Mouse (Mus musculus) adrenal gland, adult 18-20 months (tissue): ENCODE data around the gene Calm5. TPM values are rescaled to one million over a fixed set of nuclear protein-coding genes. Genes with fewer than 3 reads are reported as not detected.
"Not testable (repeated sequence)": the region's sequence is repeated elsewhere in the genome, so short reads cannot be mapped to it uniquely, and the experiment has no call there.

ENCODE experiments used
- DNase-seq, 2 experiments: peaks; one replicate each; pipeline ENCODE4 v3.0.0; 2021 to 2022; ENCODE audit warnings: low spot score in 2 of 2
- long read RNA-seq, 2 experiments: library from polyadenylated mRNA; stranded (forward); transcript quantifications; one replicate each; pipeline ENCODE4 v2.0.0; 2021
- total RNA-seq, 2 experiments: library from RNA; stranded (reverse); gene quantifications; 1 replicate in 1 of 2; 2 replicates in 1 of 2; pipeline ENCODE4 v1.2.3; 2021

The Calm5 gene
- total RNA-seq: not detected
- long read RNA-seq, experiment 1: 0 reads
- long read RNA-seq, experiment 2: 0 reads

DNA sequence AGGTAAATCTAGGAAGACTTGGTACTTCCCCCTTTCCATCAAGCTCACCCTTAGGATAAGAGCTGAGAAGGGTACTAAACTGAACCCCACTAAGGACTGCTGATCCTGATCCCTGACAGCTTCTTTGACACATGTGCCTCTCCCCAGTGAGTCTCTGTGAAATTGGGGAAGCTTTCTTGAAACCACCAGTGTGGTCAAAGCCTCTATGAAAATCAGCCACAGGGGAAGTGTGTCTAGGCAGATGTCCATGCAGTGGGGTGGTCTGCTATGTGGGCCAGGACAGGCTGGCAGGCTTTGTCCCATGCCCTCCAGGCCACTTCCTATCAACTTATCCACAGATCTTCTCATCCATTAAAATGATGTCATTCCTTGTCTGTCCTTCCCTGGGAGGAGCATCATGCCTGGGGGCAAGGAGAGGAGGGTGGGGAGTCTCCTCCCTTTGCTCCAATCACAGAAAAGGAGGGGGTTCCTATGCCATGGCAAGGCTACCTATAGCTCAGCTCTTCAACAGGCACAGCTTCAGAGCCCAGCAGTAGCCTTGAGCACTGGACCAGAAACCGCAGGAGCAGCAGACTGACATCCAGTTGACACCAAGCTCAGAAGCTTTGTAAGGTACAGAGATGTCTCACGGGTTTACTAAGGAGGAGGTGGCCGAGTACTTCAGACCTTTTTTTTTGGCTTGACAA is at the start of gene Calm5:
Gene Calm5 (plus strand): TSS at position 526 of the 686 bp plus-strand sequence.
- DNase-seq: not testable (repeated sequence)

DNA sequence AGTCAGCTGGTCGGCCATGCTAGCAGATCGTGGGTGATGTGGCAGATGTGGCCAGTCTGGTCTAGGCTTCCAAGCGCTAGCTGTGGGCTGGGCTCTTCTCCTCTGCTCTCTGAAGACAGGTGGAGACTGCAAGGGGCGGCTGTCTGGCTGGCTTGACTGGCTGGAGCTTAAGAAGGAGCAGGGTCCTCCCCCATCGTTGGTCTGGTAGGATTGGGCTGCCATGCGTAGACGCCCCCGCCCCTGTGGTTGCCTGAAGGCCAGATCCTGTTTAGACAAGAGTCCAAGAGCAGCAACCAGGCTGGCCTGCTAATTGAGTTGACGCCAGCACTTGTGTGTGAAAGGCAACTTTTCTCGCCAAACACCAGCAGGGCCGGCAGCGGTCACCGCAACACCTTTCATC is 49.8 kb upstream of the Calm5 start, which contains the start of gene Calml3:
Gene Calml3 (minus strand): TSS at position 131 of the 400 bp plus-strand sequence.
- DNase-seq: no peak

DNA sequence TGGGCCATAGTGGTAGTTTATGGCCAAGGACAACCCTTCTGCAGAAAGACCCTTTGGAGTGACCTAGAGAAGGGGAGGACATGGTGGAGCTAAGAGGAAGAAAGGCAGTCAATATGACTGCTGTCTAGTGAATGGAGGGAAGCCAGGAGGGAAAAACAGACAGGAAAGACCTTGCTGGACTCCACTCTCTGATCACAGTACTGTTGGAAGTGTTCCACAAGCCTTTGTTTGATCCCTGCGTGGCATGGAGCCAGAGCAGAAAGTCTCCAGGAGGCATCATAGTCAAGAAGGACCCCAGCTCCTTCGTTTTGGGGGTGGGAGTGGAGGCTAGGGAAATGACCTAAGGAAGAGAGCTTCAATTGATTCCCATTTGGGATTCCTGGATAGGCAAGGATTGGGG is 48.8 kb upstream of the Calm5 start:
- DNase-seq: no peak

DNA sequence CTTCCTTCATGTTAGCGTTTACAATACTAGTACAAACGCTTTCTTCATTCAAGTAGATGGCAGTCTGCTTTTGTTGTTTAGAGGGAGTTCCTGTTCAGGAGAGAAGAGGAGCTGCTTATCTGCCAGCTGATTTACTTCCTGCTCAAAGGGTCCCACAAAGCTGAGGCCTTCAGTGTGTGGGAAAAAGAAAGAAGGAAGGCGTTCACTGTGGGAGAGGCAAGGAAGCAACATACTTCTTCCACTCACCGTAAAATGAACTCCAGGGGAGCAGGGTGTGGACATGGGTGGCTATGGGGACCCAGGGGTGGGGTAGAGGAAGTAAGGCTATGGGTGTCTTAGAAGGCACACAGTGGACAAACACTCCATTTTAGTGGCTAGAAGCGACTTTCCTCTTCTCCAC is 48.3 kb upstream of the Calm5 start:
- no peak for DNase-seq

DNA sequence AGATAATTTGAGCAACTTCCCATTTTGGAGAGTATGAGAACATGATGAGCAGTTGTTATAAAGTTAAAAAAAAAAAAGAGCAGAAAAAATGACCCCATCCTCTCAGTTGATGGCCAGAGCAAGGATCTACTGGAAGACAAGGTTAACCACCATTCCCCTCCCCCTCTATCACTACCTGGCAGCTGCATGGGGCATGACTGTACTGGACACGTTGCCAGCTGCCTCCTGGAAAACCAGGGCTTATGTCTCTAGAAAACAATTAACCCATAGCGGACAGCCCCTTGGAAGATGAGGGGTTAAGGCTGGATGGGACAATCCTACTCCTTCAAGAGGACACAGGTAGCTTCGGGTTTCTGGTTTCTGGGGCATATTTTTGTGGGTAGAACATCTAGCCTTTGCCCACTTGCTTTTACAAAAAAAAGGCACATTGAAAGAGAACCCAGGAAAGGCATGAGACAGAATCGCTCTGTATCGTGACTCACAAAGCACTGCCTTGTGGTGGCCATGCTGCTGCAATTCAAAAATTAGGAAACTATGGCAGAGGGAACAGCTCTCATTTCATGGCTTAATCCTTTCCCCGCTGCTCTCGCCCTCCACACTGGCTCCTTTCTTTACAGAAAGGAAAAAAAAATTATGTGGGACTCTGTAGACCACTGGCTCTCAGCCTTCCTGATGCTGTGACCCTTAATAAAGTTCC is 46.7 kb upstream of the Calm5 start:
- no peak for DNase-seq

DNA sequence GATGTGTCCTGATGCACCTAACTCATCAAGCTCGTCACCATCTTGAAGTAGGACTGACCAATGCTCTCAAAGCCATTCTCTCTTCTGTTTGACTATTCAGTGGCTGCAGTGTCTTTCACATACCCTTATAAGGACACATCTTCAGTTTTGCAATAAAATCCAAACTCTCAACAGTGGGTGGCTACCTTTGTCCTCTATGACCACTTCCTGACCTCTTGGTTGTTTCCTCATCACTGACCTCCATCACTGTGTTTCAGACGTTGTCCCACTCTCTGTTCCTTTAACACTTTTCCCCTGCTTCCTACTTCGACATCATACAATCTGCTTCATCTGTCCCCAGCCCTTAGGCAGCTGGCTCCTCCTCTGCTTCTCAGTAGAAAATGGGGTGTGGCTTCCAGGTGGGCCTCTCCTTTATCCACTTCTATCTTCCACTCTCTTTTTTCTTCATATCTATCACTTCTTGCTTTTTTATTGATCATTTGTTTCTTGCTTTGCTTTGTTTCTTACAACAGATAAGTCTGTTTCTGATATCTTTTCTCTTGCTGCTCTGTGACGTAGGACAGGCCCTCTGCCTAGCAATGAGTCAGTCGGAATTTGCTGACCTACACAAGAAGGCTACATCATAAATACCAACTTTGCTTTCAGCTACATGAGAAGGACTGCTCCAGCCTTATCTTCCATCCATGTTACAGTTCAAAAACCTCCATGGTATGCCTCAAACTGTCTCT is 35.8 kb upstream of the Calm5 start:
- DNase-seq: no peak

DNA sequence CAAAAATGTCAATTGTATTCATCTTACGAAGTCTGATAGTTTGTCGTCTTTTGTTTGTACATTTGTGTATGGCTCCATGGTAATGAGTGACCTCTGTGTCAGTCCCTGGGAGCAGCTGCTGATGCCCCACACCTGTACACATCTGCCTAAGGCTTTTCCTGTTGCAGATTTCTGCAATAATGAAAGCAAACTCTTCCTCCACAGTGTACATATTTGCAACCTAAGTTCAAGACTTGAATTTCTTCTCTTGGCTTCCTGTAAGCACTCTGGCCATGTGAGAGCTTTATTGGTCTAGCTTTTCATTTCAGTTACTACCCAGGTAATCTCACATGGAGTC is 35.3 kb upstream of the Calm5 start:
- DNase-seq: no peak

DNA sequence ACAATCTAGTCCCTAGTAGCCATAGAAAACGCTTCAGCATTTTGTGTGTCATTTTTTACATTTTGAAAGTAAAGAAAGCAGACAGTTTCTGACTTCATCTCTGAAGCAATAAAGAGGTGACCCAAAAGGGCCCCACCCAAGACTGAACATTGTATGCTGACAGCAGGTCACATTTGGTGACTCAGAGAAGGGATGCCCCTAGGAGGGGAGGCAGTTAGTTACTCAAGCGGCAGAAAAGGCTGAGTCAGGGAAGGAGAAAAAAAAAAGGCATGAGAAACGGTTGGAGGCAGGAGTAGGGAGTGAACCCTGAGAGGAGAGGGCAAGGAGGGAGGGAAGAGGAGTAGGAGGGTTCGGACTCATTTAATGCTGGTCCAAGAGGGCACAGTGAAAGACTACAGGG is 31.9 kb upstream of the Calm5 start:
- DNase-seq: no peak

DNA sequence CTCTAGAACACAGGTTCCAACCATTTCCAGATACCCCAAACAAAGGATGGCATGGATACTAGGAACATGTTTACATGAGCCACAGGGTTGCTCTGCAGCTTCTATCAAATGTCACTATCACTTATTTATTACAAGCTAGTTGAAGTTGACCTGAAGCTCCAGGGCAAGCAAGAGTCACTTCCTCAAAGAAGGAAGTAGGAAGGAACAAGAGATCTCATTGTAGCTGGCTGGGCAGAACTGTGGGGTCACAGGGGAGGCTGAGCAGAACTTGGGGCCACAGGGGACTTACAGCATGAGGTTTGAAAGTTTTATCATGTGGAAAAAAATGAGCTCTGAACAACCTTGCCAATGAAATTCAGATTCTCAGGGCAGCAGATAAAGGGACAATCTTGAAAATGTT is 28.2 kb upstream of the Calm5 start:
- no peak for DNase-seq

DNA sequence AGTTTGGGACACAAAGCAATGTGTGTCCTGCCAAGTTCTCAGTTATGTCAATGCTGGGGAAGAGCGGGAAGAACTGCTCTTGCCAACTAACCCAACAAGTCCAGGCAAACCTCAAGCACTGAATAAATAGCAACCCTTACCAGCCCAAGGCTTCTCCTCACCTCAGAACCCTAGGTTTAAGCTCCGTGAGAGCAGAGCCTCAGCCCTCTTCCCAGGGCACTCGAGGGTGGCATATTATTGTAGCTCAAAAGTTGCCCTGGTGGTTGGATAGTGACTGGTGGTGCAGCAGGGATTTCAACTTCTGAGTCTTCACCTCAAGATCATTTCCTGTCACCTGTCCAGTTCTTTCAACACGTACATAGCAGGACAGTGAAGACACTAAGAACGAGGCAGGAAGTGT is 22.4 kb upstream of the Calm5 start:
- DNase-seq: no peak

DNA sequence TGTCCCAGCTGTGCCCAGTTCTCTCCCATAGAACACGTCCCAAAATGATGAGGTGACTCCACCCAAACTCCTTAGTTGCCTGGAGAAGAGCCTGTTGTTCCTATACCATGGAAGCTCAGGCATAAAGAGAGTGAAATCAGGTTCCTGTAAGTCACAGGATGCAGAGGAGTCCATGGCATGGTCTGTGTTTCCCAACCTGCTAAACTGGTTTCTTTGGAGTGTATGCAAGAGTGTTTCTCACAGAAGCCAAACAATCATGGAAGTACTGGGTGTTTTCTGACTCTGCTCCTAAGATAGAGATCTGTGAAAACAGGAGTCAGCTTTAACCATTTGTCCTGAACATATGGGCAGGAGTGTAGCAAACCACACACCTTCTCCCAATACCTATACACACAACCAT is 22.0 kb upstream of the Calm5 start:
- no peak for DNase-seq

DNA sequence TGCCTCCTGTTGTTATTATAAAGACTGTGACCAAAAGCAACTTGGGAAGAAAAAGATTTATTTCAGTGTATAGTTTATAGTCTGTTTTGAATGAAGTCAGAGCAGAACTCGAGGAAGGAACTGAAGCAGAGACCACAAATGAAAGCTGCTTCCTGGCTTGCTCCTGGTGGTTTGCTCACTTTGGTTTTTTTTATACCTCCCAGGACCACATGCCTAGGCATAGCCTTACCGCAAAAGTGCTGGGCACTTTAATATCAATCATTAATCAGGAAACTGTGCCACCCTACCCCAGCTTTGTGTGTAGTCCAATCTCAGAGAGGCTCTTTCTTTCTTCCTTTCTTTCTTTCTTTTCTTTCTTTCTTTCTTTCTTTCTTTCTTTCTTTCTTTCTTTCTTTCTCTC is 21.5 kb upstream of the Calm5 start:
- no peak for DNase-seq

DNA sequence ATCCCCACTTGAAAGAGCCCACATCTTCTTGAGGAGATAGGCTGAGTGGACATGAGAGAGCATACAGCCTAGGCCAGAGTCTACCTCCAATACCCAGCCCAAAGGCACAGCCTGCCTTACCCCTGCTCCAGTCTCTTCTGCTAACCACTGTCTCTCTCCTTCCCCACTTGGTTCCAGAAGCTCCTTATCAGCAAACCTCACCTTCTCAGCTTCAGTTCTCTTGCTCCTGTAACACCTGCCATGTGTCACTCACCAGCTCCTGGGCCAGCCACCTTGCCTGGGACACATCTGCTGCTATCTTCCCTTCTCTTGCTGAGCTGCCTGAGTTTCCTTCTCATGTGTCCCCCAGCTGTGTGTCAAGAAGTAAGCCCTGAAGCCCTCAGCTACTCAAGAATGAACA is 20.3 kb upstream of the Calm5 start:
- DNase-seq: not testable (repeated sequence)

DNA sequence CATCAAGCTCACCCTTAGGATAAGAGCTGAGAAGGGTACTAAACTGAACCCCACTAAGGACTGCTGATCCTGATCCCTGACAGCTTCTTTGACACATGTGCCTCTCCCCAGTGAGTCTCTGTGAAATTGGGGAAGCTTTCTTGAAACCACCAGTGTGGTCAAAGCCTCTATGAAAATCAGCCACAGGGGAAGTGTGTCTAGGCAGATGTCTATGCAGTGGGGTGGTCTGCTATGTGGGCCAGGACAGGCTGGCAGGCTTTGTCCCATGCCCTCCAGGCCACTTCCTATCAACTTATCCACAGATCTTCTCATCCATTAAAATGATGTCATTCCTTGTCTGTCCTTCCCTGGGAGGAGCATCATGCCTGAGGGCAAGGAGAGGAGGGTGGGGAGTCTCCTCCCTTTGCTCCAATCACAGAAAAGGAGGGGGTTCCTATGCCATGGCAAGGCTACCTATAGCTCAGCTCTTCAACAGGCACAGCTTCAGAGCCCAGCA is 16.6 kb upstream of the Calm5 start, which contains the start of gene Calm4:
Gene Calm4 (plus strand): TSS at position 446 of the 496 bp plus-strand sequence.
- not testable (repeated sequence) for DNase-seq

DNA sequence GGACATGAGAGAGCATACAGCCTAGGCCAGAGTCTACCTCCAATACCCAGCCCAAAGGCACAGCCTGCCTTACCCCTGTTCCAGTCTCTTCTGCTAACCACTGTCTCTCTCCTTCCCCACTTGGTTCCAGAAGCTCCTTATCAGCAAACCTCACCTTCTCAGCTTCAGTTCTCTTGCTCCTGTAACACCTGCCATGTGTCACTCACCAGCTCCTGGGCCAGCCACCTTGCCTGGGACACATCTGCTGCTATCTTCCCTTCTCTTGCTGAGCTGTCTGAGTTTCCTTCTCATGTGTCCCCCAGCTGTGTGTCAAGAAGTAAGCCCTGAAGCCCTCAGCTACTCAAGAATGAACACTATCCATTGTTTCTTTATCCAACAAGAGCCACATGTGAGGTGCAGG is 13.3 kb upstream of the Calm5 start:
- not testable (repeated sequence) for DNase-seq

DNA sequence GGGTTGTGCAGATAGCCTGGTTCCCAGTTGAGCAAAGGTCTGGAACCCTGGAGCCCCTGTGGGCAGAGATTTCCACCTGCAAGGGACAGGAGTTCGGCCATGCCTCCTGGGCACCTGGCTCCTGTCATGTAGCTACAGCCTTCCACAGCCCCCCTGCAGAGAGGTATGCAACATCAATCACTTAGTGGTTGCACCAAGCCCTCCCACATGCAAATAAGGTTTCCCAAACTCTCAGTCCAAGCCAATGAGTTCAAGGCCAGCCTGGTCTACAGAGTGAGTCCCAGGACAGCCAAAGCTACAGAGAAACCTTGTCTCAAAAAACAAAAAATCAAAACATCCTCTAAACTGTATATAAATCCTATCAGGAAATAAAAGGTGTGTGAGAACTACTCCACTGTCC is 3.6 kb upstream of the Calm5 start:
- no peak for DNase-seq

DNA sequence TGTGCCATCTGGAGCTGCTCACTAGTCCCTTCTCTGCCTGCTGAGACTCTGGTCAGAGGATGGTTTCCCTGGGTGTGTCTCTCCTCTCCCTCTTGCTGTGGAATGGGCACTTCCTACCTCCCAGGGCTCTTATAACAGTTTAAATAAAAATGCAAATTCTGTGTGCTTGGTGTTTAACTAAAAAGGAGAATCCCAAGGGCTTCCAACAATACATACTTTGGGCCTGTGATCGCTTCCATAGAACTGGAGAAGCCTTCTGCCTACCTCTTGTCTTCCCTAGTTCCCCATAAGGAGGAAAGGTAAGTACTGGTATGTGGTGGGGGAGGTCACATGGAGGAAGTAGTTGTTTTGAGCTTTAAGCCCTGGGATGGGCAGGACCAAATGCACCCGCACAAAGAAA is 883 bp downstream of the Calm5 start:
- DNase-seq: no peak

DNA sequence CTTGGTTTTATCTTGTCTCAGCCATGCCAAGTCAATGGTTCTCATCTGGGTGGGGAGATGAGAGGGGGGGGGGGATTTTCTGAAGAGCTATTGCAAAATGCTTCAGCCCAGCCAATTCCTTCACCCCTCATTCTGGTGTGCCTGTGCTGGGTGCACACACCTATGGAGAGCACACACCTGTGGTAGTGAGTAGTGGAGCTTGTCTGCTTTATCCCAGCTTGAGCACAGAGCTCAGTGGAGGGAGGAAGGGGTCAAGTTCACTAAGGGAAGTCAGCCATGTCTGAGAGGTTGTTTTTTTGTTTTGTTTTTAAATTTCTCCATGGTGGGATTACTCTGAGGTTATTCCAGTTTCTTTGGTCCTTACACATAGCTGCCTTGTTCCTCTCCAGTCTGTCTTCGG is 2.3 kb downstream of the Calm5 start:
- no peak for DNase-seq

DNA sequence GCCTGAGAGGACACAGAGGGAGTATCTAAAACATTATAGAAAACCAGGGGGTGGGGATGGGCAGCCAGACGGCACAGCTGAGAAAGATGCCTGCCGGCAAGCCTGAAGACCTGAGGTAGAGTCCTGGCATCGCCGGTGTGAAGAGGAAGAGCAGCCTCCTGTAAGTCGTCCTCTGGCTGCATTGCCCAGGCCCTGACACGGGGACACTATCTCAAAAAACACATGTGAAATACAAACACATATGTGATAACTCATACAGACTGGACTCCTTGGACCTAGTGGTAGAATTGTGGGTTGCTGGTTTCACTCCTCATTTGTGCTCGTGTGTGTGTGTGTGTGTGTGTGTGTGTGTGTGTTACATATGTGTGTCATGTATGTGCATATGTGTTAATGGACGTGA is 7.3 kb downstream of the Calm5 start:
- DNase-seq: no peak

DNA sequence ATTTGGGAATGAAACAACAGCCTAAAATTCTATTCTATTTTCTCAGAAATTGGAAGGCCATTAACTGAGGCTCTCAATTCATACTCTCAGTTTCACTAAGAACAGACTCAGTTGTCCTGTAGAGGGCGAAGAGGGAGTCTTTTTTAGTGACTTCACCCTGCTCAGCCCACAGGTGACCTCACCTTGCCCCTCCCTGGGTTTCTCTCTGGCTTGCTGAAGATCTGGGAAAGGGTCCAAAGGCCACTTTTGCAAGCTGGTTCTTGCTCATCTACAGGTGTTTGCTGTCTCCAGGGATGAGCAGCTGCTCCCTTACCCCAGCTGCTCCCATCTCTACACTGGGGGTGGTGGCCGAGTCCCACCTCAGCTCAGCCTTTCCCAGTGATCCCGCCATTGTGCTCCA is 8.4 kb downstream of the Calm5 start:
- no peak for DNase-seq

DNA sequence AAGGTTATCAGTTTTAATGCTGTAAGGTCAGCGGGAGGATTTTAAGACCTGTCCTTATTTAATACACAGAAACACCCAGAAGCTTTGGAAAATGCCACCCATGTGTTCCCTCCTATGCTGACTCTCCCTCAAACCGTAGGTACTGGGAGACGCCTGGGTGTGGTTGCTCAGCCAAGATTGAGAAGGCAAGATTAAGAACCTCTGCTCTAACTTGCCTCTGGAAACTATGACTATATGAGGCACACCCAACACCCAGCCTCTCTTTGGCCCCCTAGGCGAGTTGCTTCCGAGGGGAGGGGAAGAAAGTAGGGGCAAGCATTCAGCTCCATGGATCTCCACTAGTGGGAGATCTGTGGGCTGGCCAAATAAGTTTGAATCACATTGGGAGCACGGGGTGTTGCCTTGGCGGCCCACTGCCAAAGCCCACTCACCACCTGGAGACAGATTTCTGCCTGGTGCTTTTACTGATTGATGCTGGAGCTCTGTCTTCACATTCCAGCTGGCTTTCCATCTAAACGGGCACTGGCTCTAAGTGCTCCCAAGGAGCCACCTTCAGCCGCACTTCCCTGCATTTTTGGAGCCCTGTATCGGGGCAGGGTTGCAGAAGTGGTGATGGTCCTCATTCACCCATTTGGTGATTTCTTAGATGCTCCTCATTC is 9.1 kb downstream of the Calm5 start:
- DNase-seq: no peak
